Mouse (Mus musculus) intestine, postnatal 0 days (tissue): Measurements from ENCODE around the gene Ptpn6. TPM values are rescaled to one million over a fixed set of nuclear protein-coding genes. Genes with fewer than 3 reads are reported as not detected.

Source experiments
- ATAC-seq: fragments of 200-750 bp; cut with Nextera tagmentation; 2 replicates; pipeline ENCODE4 v1.8.0; 2017; ENCODE audit warnings: mild to moderate bottlenecking, moderate TSS enrichment, moderate library complexity
- H3K27ac ChIP-seq: fragments of 300-500 bp; sonication (generic); 2 replicates; pipeline ENCODE4 v1.5.1; 2014; ENCODE audit warnings: mild to moderate bottlenecking, low read depth, low read length, moderate library complexity
- H3K27me3 ChIP-seq: fragments of 300-500 bp; sonication (generic); replicated peaks from 2 replicates; pipeline ENCODE4 v1.6.1; 2014; ENCODE audit warnings: low read length, mixed read lengths; ENCODE audit not compliant: control insufficient read depth, insufficient read depth
- H3K36me3 ChIP-seq: fragments of 300-500 bp; sonication (generic); 2 replicates; pipeline ENCODE4 v1.6.1; 2014; ENCODE audit warnings: mild to moderate bottlenecking, moderate library complexity; ENCODE audit not compliant: control insufficient read depth, insufficient read depth
- H3K4me1 ChIP-seq: fragments of 300-500 bp; sonication (generic); replicated peaks from 2 replicates; pipeline ENCODE4 v1.6.1; 2014; ENCODE audit warnings: antibody characterized with exemption, low read length, mixed read lengths; ENCODE audit not compliant: control insufficient read depth, insufficient read depth
- H3K4me2 ChIP-seq: fragments of 300-500 bp; sonication (generic); replicated peaks from 2 replicates; pipeline ENCODE4 v1.6.1; 2014; ENCODE audit warnings: low read depth, mild to moderate bottlenecking, moderate library complexity
- H3K4me3 ChIP-seq: fragments of 300-500 bp; sonication (generic); 2 replicates; pipeline ENCODE4 v1.5.1; 2014; ENCODE audit warnings: low read depth, low read length
- H3K9ac ChIP-seq: fragments of 300-500 bp; sonication (generic); 2 replicates; pipeline ENCODE4 v1.6.1; 2014; ENCODE audit warnings: mild to moderate bottlenecking, low read depth, low read length
- H3K9me3 ChIP-seq: fragments of 300-500 bp; sonication (generic); 2 replicates; pipeline ENCODE4 v1.6.1; 2016; ENCODE audit warnings: mixed run types; ENCODE audit not compliant: control insufficient read depth
- CTCF ChIP-seq: sonication (generic); IDR thresholded peaks from 2 replicates; pipeline ENCODE4 v1.5.1; 2016; ENCODE audit warnings: low read depth, mild to moderate bottlenecking, control low read depth, antibody characterized with exemption, moderate library complexity
- WGBS: fragments of 180-500 bp; shearing (Covaris S2); extraction: QIAGEN DNeasy Blood & Tissue Kit; methylation state at CpG from one replicate; pipeline ENCODE4 v1.1.7; 2014; 5-methylcytosine and 5-hydroxymethylcytosine counted together
- polyA plus RNA-seq: library from polyadenylated mRNA; unstranded; fragments of >200 nt; fragmentation: Nextera tagmentation; extraction: Ambion mirVana; gene quantifications from 2 replicates; pipeline ENCODE4 v1.2.1, GENCODE M21; 2015

Ptpn6 gene
- polyA plus RNA-seq, 1 experiment from 2014 or later, result 17.4 TPM

DNA sequence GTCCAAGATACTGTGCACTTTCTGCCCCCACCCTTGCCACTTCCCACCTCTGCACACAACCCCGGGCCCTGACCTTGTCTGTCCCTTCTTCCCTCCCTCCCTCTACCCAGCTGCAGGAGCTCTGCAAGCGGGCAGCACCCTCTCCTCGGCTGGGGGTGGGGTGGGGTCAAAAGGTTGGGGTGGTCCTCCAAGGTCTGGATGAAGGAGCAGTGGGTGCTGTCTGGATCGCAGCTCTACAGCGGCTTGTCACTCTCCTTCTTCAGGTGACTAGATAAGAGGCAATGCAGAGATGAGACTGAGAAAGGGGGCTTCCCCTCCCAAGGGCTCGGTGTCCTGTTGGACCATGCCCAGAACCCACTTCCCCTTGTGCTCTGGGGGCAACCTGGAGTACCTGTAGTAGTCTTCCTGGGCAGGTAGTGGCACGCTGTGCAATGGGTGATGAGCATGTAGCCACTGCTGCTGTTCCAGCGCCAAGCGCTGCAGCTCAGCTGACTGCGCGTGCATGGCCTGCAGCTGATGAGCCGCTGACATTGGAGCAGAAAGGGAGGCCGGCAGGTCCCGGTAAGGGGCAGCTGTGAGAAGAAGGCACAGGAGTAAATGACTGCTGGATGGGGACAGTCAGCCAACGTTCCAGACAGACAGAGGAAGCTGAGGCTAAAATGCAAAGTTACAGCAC lies 4.5 kb upstream of the Ptpn6 start:
- 92% methylated on average over 15 of the region's 15 CpGs for WGBS
- Histone ChIP-seq H3K9ac (no peak overlapping the region), H3K27ac (no peak overlapping the region; the same call in 1 of the 2 replicates), H3K4me3 (no peak overlapping the region), H3K27me3 (no peaks in the 10 kb centered on the region), H3K4me1 (0 out of 2 replicates have a peak, but pooled peaks cover 9% of the 10 kb centered on the region), H3K4me2 (no peak overlapping the region), H3K36me3 (peaks cover 29% of the 10 kb centered on the region), H3K9me3 (no peaks in the 10 kb centered on the region)
- no peak for TF ChIP-seq CTCF
- ATAC-seq, result no peak

DNA sequence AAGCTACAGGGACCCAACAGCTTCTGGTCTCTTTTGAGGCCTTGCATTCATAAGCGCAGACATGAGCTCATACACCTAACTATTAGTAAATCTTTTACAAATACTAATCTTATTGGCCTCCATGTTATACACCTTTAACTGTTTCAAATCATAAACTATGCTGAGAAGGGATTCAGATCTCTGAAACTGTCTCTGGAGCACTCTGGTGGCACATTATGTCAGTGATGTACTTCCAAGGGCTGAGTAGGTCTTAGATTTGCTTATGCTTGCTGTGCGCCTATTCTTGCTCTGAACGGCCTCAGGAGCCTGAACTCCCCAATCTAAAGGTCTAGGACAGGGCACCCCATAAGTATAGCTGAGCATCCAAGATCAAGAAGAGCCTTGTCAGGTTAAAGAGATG lies 3.3 kb upstream of the Ptpn6 start:
- WGBS, result 65% methylated on average over 3 of the region's 3 CpGs
- peak overlapping the region; percentile 49 for H3K4me3 ChIP-seq

DNA sequence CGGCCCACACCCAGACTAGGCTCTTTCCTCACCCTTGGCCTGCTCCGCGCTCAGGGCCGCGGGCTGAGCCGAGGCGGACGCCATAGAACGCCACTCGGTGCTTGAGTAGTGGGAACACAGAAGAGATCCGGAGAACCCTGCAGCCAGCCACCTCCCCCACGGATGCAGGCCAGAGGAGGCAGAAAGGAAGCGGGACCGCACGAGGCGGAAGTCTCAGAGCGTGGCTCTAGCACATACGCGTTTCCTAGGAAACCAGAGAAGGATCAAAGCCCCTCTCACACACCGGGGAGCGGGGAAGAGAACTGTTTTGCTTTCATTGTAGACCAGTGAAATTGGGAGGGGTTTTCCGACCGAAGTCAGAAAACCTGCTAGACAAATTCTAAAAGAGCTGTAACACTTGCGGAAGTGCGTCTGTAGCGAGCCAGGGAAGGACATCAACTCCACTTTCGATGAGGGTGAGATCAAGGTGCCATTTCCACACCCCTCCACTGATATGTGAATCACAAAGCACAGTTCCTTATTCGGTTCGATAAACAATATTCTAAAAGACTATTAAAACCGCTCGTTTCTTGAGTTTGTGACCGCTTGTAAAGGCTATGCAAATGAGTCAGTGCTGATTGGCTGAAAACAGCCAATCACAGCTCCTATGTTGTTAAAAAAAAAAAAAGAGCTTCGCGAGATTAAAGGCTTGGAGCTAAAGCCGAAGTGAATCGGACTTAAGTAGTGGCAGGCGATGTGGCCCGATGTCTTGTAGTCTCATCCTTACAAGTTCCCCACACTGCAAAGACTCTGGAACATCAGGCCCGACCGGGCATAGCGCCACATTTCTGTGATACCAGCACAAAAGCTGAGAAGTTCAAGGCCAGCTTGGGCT lies 2.6 kb upstream of the Ptpn6 start, which contains the start of gene Grcc10:
Grcc10 (minus strand) TSS at position 487 of the 874 bp plus-strand sequence.
- under 1% methylated on average over 41 of the region's 41 CpGs for WGBS
- Histone ChIP-seq H3K9me3 (no peaks in the 10 kb centered on the region), H3K9ac (peak within 1 kb of the TSS; percentile 68), H3K4me2 (peak within 1 kb of the TSS; percentile 86), H3K4me3 (peak within 1 kb of the TSS; percentile 49), H3K27ac (peak within 1 kb of the TSS; percentile 96), H3K36me3 (peaks cover 19% of the 10 kb centered on the region), H3K27me3 (no peaks in the 10 kb centered on the region), H3K4me1 (0 out of 2 replicates have a peak, but pooled peaks cover 6% of the 10 kb centered on the region)
- 0 out of 2 replicates have a peak, but pooled peaks have one; percentile 2 for TF ChIP-seq CTCF
- ATAC-seq, result peak; percentile 68

More for the DNA sequence above, 3.3 kb upstream of the Ptpn6 start:
- H3K27me3 ChIP-seq, result no peaks in the 10 kb centered on the region
- H3K4me1 ChIP-seq, result 0 out of 2 replicates have a peak, but pooled peaks cover 9% of the 10 kb centered on the region
- peak overlapping the region; percentile 96; the same call in 1 of the 2 replicates for H3K27ac ChIP-seq
- no peak for ATAC-seq
- H3K4me2 ChIP-seq, result peak overlapping the region; percentile 86
- no peak for TF ChIP-seq CTCF
- H3K9ac ChIP-seq, result 0 out of 2 replicates have a peak overlapping the region, but pooled peaks have one; percentile 68
- peaks cover 19% of the 10 kb centered on the region for H3K36me3 ChIP-seq
- H3K9me3 ChIP-seq, result no peaks in the 10 kb centered on the region

DNA sequence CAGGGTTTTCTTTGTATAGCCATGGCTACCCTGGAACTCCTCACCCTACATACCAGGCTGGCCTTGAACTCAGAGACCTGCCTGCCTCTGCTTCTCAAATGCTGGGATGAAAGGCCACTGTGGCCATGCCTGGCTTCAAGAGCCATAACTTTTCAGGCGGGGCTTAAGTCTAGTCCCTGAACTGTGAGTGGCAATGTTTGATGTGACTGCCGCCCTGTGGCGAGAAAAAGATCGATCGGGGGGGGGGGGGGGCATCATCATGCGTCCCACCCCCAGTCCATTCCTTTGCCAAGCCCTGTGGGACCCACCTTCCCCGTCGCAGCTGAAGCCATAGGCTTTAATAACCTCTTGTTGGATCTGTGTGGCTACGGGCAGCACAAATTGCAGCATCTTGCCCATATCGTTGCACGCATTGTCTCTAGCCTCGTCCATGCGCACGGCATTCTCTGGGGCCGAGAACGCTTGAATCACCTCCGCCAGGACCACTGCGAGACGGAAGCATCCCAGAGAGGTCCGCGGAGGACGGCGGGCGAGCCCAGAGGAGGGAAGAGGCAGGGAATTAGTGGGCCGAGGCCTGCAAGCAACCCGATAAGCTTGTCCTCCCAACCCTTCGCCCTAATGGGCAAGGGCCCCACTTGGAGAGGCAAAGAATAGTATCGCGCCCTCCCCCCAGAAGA lies 1.8 kb upstream of the Ptpn6 start:
- Histone ChIP-seq H3K4me2 (peak overlapping the region; percentile 86), H3K36me3 (peaks cover 19% of the 10 kb centered on the region), H3K27ac (peak overlapping the region; percentile 96), H3K9me3 (no peaks in the 10 kb centered on the region), H3K27me3 (no peaks in the 10 kb centered on the region), H3K4me3 (peak overlapping the region; percentile 49), H3K4me1 (0 out of 2 replicates have a peak, but pooled peaks cover 5% of the 10 kb centered on the region), H3K9ac (peak overlapping the region; percentile 68)
- TF ChIP-seq CTCF, result peak; percentile 77
- 1% methylated on average over 29 of the region's 29 CpGs for WGBS
- ATAC-seq, result peak; percentile 2

DNA sequence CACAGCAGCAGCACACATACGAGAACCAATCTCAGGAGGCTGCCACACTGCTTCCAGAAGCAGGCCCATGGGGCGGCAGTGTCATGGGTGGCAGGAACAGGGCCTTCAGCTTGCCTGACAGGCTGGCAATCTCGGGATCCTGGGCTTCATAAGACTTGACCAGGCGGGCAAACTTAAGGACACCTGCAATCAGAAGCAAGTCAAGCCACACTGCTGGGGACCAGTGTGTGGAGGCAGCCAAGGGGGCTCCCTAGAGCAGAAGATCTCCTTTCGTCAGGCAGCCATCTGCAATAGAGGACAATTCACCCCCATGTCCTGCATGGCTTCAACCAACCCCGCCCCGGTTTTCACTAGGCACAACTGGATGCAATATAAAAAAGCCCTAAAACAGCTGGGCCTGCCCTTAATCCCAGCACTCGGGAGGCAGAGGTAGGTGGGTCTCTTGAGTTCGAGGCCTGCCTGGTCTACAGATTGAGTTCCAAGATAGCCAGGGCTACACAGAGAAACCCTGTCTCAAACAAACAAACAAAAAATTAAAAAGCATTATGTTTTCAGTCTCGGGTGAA lies 800 bp upstream of the Ptpn6 start:
- no peak for ATAC-seq
- Histone ChIP-seq H3K36me3 (peaks cover 11% of the 10 kb centered on the region), H3K4me2 (peak overlapping the region; percentile 59; the same call in 1 of the 2 replicates), H3K4me1 (0 out of 2 replicates have a peak, but pooled peaks cover 5% of the 10 kb centered on the region), H3K4me3 (no peak overlapping the region), H3K27me3 (no peaks in the 10 kb centered on the region), H3K9ac (no peak overlapping the region), H3K27ac (peak overlapping the region; percentile 96), H3K9me3 (no peaks in the 10 kb centered on the region)
- no peak for TF ChIP-seq CTCF
- 81% methylated on average over 10 of the region's 10 CpGs for WGBS
